Mouse (Mus musculus): ENCODE data around the gene Adgra1.

DNA sequence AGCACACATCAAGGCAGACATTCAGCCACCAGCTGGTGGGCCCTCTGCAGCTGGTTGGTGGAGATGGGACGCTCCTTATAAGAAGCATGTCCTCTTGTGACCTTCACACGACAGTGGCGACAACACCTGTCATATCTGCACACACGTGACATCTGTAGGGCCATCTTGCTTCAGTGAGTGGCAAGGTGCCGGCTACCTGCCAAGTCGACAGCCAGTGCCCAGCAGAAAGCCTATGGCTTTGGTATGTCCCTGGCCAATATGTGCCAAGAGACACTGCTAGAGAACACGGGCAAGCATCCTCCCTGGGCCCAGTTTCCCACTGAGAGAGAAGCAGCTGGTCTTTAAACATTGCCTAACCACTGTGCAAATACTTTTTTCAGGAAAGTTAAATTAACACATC is 22.3 kb upstream of the Adgra1 start:
- TF ChIP-seq CTCF (IDR thresholded peaks at IDR 0.05; ENCODE audit: extremely low read depth, insufficient read depth, insufficient read length, insufficient replicate concordance) (no peak), POLR2A (IDR thresholded peaks at IDR 0.05; ENCODE audit: low read depth, low read length) (no peak)
